Mouse (Mus musculus) liver, adult 2 months (tissue): Measurements from ENCODE around the gene Hdac4. TPM values are rescaled to one million over a fixed set of nuclear protein-coding genes. Genes with fewer than 3 reads are reported as not detected.
A peak's percentile ranks its signal among the peaks of the same experiment; 100 is the strongest.

ENCODE experiments used
- DNase-seq: peaks from one replicate; pipeline ENCODE4 v3.0.0-alpha.2; 2011; ENCODE audit warnings: low read depth, low spot score; ENCODE audit errors: extremely low read depth
- H3K27ac ChIP-seq: fragments of 200-500 bp; replicated peaks from 2 replicates; pipeline ENCODE4 v1.5.1; 2012; ENCODE audit warnings: low read depth, mild to moderate bottlenecking, control low read depth, inconsistent platforms, low read length; ENCODE audit not compliant: insufficient read depth
- H3K27me3 ChIP-seq: fragments of 200-500 bp; 2 replicates; pipeline ENCODE4 v1.6.1; 2012; ENCODE audit warnings: mild to moderate bottlenecking, moderate library complexity, low read length, inconsistent platforms; ENCODE audit not compliant: control insufficient read depth, insufficient read depth
- H3K36me3 ChIP-seq: fragments of 200-500 bp; 2 replicates; pipeline ENCODE4 v1.6.1; 2012; ENCODE audit warnings: low read length, inconsistent platforms; ENCODE audit not compliant: control insufficient read depth, insufficient read depth
- H3K4me1 ChIP-seq: fragments of 200-500 bp; 2 replicates; pipeline ENCODE4 v1.6.1; 2011; ENCODE audit warnings: low read length; ENCODE audit not compliant: control insufficient read depth, insufficient read depth
- H3K4me3 ChIP-seq: fragments of 200-500 bp; 2 replicates; pipeline ENCODE4 v1.5.1; 2011; ENCODE audit warnings: low read depth, mild to moderate bottlenecking, control low read depth, low read length, moderate library complexity; ENCODE audit not compliant: insufficient read depth
- H3K79me2 ChIP-seq: fragments of 200-500 bp; 2 replicates; pipeline ENCODE4 v1.6.1; 2012; ENCODE audit warnings: inconsistent platforms, mild to moderate bottlenecking, low read length, moderate library complexity; ENCODE audit not compliant: control insufficient read depth, insufficient read depth
- H3K9ac ChIP-seq: fragments of 200-500 bp; 2 replicates; pipeline ENCODE4 v1.6.1; 2012; ENCODE audit warnings: low read depth, mild to moderate bottlenecking, control low read depth, inconsistent platforms, low read length
- CTCF ChIP-seq: fragments of 200-500 bp; IDR thresholded peaks from 2 replicates; pipeline ENCODE4 v1.5.1; 2011; ENCODE audit warnings: low read depth, low read length, control low read depth
- POLR2A ChIP-seq: fragments of 200-500 bp; IDR thresholded peaks from 2 replicates; pipeline ENCODE4 v1.6.1; 2011; ENCODE audit warnings: low read length, control low read depth; ENCODE audit not compliant: insufficient read depth; ENCODE audit errors: extremely low read depth
- WGBS: fragments of 180-500 bp; shearing (Covaris S2); methylation state at CpG from one replicate; pipeline ENCODE4 v1.1.7; 2018; 5-methylcytosine and 5-hydroxymethylcytosine counted together
- polyA plus RNA-seq: library from polyadenylated mRNA; depleted of rRNA; stranded (reverse); fragments of >200 nt; gene quantifications from 2 replicates; pipeline ENCODE4 v1.2.3, GENCODE M21; 2012
- total RNA-seq: library from RNA; depleted of rRNA; stranded (reverse); fragments of >200 nt; gene quantifications from 2 replicates; pipeline ENCODE4 v1.2.3, GENCODE M21; 2014

Gene Hdac4
- total and polyA plus RNA-seq, 2 experiments: 5.3 to 5.7 TPM

DNA sequence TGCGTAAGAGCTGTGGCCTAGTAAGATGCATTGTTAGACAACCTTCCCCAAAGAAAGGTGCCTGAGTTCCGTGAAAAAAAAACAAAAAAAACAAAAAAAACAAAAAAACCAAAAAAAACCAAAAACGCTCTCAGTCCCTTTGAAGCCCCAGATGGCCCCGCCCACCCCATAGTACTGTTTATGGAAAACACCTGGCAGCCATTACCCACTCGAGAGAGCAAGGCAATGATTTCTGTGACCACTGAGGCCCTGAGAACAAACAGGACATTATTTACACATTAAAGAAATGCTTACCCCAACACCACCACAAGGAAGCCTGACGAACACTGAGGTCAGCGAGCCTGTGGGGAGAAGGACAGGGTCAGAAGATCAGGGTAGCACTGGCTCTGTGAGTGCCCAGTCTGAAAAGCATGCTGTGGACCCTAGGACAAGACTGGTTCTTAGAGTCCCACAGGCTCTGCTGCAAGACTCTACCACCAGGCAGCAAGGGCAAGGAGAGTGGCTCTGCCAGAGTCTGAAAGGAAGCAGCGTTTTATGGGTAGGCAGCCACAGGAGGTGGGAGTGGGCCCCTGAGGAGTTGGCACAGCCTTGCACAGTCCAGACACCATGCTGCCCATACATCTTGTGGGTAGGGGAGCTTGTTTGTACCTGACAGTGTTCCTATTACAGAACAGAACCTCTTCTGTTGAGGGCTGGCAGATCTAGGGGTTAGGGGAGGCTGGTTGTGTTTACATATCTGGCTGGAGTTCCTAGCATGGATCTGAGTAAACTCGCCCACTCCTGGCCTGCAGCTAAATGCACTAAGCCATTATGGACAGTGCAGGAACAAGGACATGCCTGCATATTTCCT lies 230.8 kb downstream of the Hdac4 start:
- 86% methylated on average over 9 of the region's 9 CpGs for WGBS
- H3K79me2 ChIP-seq: no peaks in the 10 kb centered on the region
- no peak overlapping the region for H3K4me3 ChIP-seq
- TF ChIP-seq CTCF (no peak), POLR2A (no peak)
- H3K4me1 ChIP-seq: 0 out of 2 replicates have a peak, but pooled peaks cover 2% of the 10 kb centered on the region
- no peak overlapping the region for H3K27ac ChIP-seq
- no peaks in the 10 kb centered on the region for H3K27me3 ChIP-seq
- no peak for DNase-seq
- peaks cover 4% of the 10 kb centered on the region; the same call in 1 of the 2 replicates for H3K36me3 ChIP-seq
- H3K9ac ChIP-seq: no peak overlapping the region

DNA sequence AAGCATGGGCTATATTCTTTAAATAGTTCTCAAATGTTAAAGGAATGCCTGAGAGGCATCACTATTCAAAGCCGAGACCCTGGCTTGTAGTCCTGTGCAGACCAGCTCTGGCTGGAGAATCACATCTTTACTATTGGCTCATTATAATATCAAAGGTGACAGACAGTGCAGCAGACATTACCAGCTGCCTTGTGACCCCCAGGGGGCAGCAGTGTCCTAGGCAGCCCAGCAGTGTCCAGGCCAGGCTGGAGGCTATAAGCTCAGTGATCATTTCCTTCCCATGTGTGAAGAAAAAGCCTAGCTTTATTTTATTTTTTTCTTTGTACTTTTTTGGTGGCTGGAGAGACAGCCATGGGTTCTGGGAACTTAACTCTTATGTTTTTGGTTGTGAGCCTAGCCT lies 233.2 kb downstream of the Hdac4 start:
- Histone ChIP-seq H3K4me3 (no peak overlapping the region), H3K27ac (no peak overlapping the region), H3K4me1 (0 out of 2 replicates have a peak, but pooled peaks cover 2% of the 10 kb centered on the region), H3K9ac (no peak overlapping the region), H3K79me2 (no peaks in the 10 kb centered on the region), H3K36me3 (peaks cover 4% of the 10 kb centered on the region; the same call in 1 of the 2 replicates), H3K27me3 (no peaks in the 10 kb centered on the region)
- DNase-seq: peak; percentile 22
- TF ChIP-seq POLR2A (no peak), CTCF (peak; percentile 93)
- WGBS: 93% methylated on average over 1 of the region's 1 CpGs

DNA sequence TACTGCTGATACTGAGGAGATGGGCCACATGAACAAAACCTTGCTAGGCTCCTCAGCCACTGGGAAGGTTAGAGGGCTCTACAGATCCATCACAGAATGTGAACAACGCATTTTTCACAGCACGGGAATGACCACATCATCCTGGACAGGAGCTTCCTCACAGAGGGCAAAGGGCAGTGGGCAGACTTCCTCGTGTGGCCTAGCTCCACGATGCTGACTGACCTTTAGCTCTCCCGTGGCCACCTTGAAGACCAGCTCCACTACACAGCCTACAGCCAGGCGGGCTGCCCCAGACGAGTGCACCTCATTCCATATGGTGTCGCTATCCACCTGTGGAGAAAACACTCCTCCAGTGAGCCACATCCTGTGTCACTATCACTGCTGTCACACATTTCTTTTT lies 234.3 kb downstream of the Hdac4 start:
- Histone ChIP-seq H3K79me2 (no peaks in the 10 kb centered on the region), H3K36me3 (peaks cover 2% of the 10 kb centered on the region; the same call in 1 of the 2 replicates), H3K27ac (no peak overlapping the region), H3K27me3 (no peaks in the 10 kb centered on the region), H3K9ac (no peak overlapping the region), H3K4me3 (no peak overlapping the region), H3K4me1 (0 out of 2 replicates have a peak, but pooled peaks cover 2% of the 10 kb centered on the region)
- 28% methylated on average over 8 of the region's 8 CpGs for WGBS
- DNase-seq: peak; percentile 67
- TF ChIP-seq CTCF (no peak), POLR2A (no peak)

- Histone ChIP-seq H3K4me3 (no peak overlapping the region), H3K79me2 (no peaks in the 10 kb centered on the region), H3K27ac (no peak overlapping the region), H3K36me3 (peaks cover 6% of the 10 kb centered on the region; the same call in 1 of the 2 replicates), H3K4me1 (0 out of 2 replicates have a peak, but pooled peaks cover 2% of the 10 kb centered on the region), H3K9ac (no peak overlapping the region), H3K27me3 (no peaks in the 10 kb centered on the region)
- no peak for TF ChIP-seq POLR2A
- TF ChIP-seq CTCF: no peak
- DNase-seq: no peak
- 92% methylated on average over 3 of the region's 3 CpGs for WGBS
These were observed 235.6 kb downstream of the Hdac4 start for GRCm38 (mm10) chr1:91959891-91960290.

GRCm38 (mm10) chr1:91959044-91959443 lies 236.5 kb downstream of the Hdac4 start:
- no peak for DNase-seq
- 96% methylated on average over 5 of the region's 5 CpGs for WGBS
- 0 out of 2 replicates have a peak, but pooled peaks cover 2% of the 10 kb centered on the region for H3K4me1 ChIP-seq

DNA sequence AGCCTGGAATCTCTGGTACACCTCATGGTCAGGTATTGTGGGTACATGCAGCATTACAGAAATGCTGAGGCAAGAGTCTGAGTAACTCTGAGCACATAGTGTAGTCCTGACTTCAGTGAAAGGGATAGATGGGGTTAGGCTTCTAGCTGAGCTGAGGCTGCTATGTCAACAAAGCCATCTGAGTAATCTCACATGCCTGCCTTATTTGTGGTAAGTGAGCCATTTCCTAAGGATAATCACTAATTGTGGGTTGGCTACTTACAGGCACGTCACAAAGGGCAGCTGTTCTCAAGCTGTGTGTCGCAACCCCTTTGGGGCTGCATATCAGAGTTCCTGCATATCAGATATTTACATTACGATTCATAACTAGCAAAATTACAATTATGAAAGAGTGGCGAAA lies 239.3 kb downstream of the Hdac4 start:
- Histone ChIP-seq H3K27me3 (no peaks in the 10 kb centered on the region), H3K4me1 (no peaks in the 10 kb centered on the region), H3K79me2 (no peaks in the 10 kb centered on the region), H3K4me3 (no peak overlapping the region), H3K27ac (no peak overlapping the region), H3K9ac (no peak overlapping the region), H3K36me3 (peaks cover 16% of the 10 kb centered on the region)
- WGBS: 82% methylated on average over 4 of the region's 4 CpGs
- no peak for DNase-seq
- TF ChIP-seq CTCF: no peak
- TF ChIP-seq POLR2A: no peak

More at GRCm38 (mm10) chr1:91959044-91959443, 236.5 kb downstream of the Hdac4 start:
- no peak overlapping the region for H3K4me3 ChIP-seq
- no peak for TF ChIP-seq CTCF
- no peak for TF ChIP-seq POLR2A
- H3K36me3 ChIP-seq: peaks cover 8% of the 10 kb centered on the region; the same call in 1 of the 2 replicates
- H3K27me3 ChIP-seq: no peaks in the 10 kb centered on the region
- no peak overlapping the region for H3K9ac ChIP-seq
- no peaks in the 10 kb centered on the region for H3K79me2 ChIP-seq
- H3K27ac ChIP-seq: no peak overlapping the region
